Mouse (Mus musculus): ENCODE data around the gene Fhit. TPM values are rescaled to one million over a fixed set of nuclear protein-coding genes. Genes with fewer than 3 reads are reported as not detected.

Gene Fhit
- total and polyA plus RNA-seq, 2 experiments from 2014 or later = 2.5 to 12.5 TPM

- TF ChIP-seq CTCF (IDR thresholded peaks at IDR 0.05; ENCODE audit: low read depth) = no peak
- Histone ChIP-seq H3K4me1 (ENCODE audit: insufficient read depth, low read length) (0 out of 2 replicates have a peak, but pooled peaks cover 3% of the 10 kb centered on the region), H3K36me3 (ENCODE audit: insufficient read depth, low read length) (no peaks in the 10 kb centered on the region), H3K9ac (replicated peaks; ENCODE audit: low read length) (no peak overlapping the region), H3K4me3 (ENCODE audit: low read length) (no peak overlapping the region), H3K9me3 (ENCODE audit: low read length) (no peaks in the 10 kb centered on the region), H3K27ac (no peak overlapping the region), H3K4me2 (ENCODE audit: low read depth, low read length) (no peak overlapping the region), H3K27me3 (ENCODE audit: insufficient read depth, low read length) (no peaks in the 10 kb centered on the region)
- DNase-seq (ENCODE audit: low spot score) = peak; percentile 74
- 19% methylated on average over 5 of the region's 5 CpGs for WGBS
- ATAC-seq = peak; percentile 74
These were observed 1564.3 kb downstream of the Fhit start for GRCm38 (mm10) chr14:9597460-9597977.

DNA sequence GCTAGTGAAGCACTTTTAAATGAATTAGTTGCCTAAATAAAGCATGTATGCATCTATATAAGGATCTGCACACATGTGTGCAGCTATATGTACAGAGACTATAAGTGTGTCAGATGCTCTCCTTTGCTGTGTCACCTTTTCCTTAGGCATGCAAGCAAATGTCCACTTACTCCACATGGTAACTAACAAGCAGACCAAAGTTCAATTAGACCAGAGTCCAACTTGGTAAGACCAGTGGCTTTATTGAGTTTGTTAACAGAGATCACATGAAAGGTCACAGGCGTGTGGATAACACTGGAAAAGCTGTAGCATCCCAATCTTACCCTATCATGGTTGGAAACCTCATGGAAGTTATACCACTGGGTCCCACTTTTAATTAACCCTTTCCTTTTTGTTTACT is 1572.7 kb downstream of the Fhit start:
- H3K4me3 ChIP-seq (ENCODE audit: low read length) = no peak overlapping the region
- no peaks in the 10 kb centered on the region for H3K4me1 ChIP-seq (ENCODE audit: insufficient read depth, low read length)
- no peaks in the 10 kb centered on the region for H3K9me3 ChIP-seq (ENCODE audit: low read length)
- H3K4me2 ChIP-seq (ENCODE audit: low read depth, low read length) = no peak overlapping the region
- ATAC-seq (no peak), DNase-seq (ENCODE audit: low spot score) (no peak)
- H3K36me3 ChIP-seq (ENCODE audit: insufficient read depth, low read length) = no peaks in the 10 kb centered on the region
- no peaks in the 10 kb centered on the region for H3K27me3 ChIP-seq (ENCODE audit: insufficient read depth, low read length)
- H3K9ac ChIP-seq (replicated peaks; ENCODE audit: low read length) = no peak overlapping the region
- WGBS = 94% methylated on average over 1 of the region's 1 CpGs
- TF ChIP-seq CTCF (IDR thresholded peaks at IDR 0.05; ENCODE audit: low read depth) = no peak
- H3K27ac ChIP-seq = no peak overlapping the region

- ATAC-seq (no peak), DNase-seq (ENCODE audit: low spot score) (no peak)
- no peak overlapping the region for H3K4me2 ChIP-seq (ENCODE audit: low read depth, low read length)
- no peak overlapping the region for H3K4me3 ChIP-seq (ENCODE audit: low read length)
- no peaks in the 10 kb centered on the region for H3K36me3 ChIP-seq (ENCODE audit: insufficient read depth, low read length)
- WGBS = 81% methylated on average over 4 of the region's 4 CpGs
- H3K9ac ChIP-seq (replicated peaks; ENCODE audit: low read length) = no peak overlapping the region
- no peaks in the 10 kb centered on the region for H3K9me3 ChIP-seq (ENCODE audit: low read length)
- no peak overlapping the region for H3K27ac ChIP-seq
- no peak for TF ChIP-seq CTCF (IDR thresholded peaks at IDR 0.05; ENCODE audit: low read depth)
- no peaks in the 10 kb centered on the region for H3K27me3 ChIP-seq (ENCODE audit: insufficient read depth, low read length)
- H3K4me1 ChIP-seq (ENCODE audit: insufficient read depth, low read length) = no peaks in the 10 kb centered on the region
These were observed 1573.9 kb downstream of the Fhit start for GRCm38 (mm10) chr14:9587900-9588299.

DNA sequence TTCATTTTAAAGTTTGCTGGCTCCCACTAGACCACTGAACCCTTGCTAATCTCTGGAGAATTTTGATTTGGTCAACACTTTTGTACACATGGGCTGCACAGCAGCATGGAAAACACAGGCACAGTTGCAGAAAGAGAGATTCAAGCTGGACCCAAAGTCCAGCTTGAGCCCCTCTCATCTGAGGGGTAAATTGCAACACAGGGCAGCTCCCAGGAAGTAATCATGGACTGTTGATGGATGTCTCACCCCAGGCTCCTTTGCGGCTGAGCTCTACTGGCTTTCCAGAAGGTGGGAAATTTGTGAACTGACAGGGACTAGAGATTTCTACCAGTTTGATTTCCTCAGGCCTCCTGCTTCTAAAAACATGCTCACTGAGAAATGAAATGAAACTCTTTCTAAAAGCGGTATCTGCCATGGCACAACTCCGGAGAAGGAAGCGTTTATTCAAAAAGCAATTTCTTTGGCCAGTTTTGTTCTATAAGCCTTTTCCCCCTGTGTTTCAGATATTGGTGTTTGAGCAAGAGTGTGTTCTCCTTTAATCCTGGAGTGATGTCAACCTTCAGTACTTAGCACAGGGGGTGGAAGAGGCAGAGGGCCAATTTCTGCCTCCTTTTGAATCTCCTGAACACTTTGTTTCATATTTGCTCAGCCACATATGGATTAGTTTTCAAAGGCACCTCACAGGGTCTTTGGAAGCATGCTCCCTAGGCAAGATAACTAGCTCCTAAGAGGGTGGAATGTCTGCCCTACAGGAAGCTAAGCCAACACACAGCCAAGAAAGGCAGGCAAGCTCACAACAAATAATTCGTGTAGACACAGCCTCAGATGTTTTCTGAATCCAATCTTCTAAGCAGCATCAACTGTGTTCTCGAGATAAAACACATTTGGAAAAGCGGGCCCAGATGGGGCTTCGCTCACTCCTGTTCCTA is 1578.3 kb downstream of the Fhit start:
- Histone ChIP-seq H3K4me2 (ENCODE audit: low read depth, low read length) (no peak overlapping the region), H3K4me3 (ENCODE audit: low read length) (no peak overlapping the region), H3K9ac (replicated peaks; ENCODE audit: low read length) (no peak overlapping the region), H3K9me3 (ENCODE audit: low read length) (no peaks in the 10 kb centered on the region), H3K27ac (no peak overlapping the region), H3K4me1 (ENCODE audit: insufficient read depth, low read length) (no peaks in the 10 kb centered on the region), H3K36me3 (ENCODE audit: insufficient read depth, low read length) (no peaks in the 10 kb centered on the region), H3K27me3 (ENCODE audit: insufficient read depth, low read length) (no peaks in the 10 kb centered on the region)
- ATAC-seq = no peak
- no peak for DNase-seq (ENCODE audit: low spot score)
- WGBS = 78% methylated on average over 8 of the region's 8 CpGs
- no peak for TF ChIP-seq CTCF (IDR thresholded peaks at IDR 0.05; ENCODE audit: low read depth)

DNA sequence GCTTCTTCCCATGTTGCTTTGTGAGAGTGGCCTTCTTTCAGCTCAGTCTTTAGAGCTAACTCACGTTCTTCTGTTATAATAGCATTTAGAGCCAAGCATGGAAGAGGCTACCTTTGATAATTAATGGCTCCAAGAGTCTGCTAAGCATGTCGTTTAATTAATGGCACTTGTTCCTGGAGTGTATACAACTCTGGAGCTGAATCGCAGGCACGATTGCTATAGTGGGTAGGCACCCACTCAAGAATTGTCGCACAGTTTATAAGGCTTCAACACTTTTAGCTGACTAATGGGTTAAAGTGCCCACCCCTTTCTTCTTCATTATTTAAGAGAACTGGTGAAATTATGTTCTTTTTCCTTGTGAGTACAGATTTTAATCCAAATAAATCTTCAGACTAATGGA is 1605.5 kb downstream of the Fhit start:
- H3K36me3 ChIP-seq (ENCODE audit: insufficient read depth, low read length) = no peaks in the 10 kb centered on the region
- no peak overlapping the region for H3K27ac ChIP-seq
- ATAC-seq = no peak
- H3K4me3 ChIP-seq (ENCODE audit: low read length) = no peak overlapping the region
- 60% methylated on average over 5 of the region's 5 CpGs for WGBS
- no peak for DNase-seq (ENCODE audit: low spot score)
- H3K4me2 ChIP-seq (ENCODE audit: low read depth, low read length) = no peak overlapping the region
- H3K9me3 ChIP-seq (ENCODE audit: low read length) = no peaks in the 10 kb centered on the region
- TF ChIP-seq CTCF (IDR thresholded peaks at IDR 0.05; ENCODE audit: low read depth) = no peak
- H3K27me3 ChIP-seq (ENCODE audit: insufficient read depth, low read length) = no peaks in the 10 kb centered on the region
- H3K9ac ChIP-seq (replicated peaks; ENCODE audit: low read length) = no peak overlapping the region
- H3K4me1 ChIP-seq (ENCODE audit: insufficient read depth, low read length) = peaks cover 10% of the 10 kb centered on the region; the same call in 1 of the 2 replicates

DNA sequence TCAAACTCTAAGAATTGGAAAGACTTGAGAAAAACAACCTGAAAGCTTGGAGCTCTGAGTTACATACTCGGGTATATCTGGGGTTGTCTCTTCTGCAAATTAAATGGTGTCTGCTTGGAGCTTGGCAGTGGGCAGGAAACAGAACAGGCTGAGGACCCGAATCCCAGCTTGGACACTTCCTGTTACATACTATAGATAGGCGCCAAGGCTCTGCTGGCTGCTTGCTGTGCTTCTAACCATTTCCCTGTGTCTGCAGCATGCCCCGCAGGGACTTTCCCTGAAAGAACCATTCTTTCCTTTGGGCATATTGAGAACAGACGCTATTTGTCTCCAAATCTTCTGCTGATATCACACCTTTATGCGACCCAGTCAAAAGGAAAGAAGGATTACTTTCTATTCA is 1606.0 kb downstream of the Fhit start:
- WGBS = 56% methylated on average over 6 of the region's 6 CpGs
- H3K4me1 ChIP-seq (ENCODE audit: insufficient read depth, low read length) = peaks cover 10% of the 10 kb centered on the region; the same call in 1 of the 2 replicates
- no peak for ATAC-seq
- H3K9ac ChIP-seq (replicated peaks; ENCODE audit: low read length) = no peak overlapping the region
- 0 out of 2 replicates have a peak overlapping the region, but pooled peaks have one; percentile 9 for H3K27ac ChIP-seq
- no peaks in the 10 kb centered on the region for H3K27me3 ChIP-seq (ENCODE audit: insufficient read depth, low read length)
- DNase-seq (ENCODE audit: low spot score) = no peak
- TF ChIP-seq CTCF (IDR thresholded peaks at IDR 0.05; ENCODE audit: low read depth) = no peak
- no peaks in the 10 kb centered on the region for H3K9me3 ChIP-seq (ENCODE audit: low read length)
- no peak overlapping the region for H3K4me3 ChIP-seq (ENCODE audit: low read length)
- no peak overlapping the region for H3K4me2 ChIP-seq (ENCODE audit: low read depth, low read length)
- H3K36me3 ChIP-seq (ENCODE audit: insufficient read depth, low read length) = no peaks in the 10 kb centered on the region

- H3K27ac ChIP-seq = no peak overlapping the region
- H3K9me3 ChIP-seq (ENCODE audit: low read length) = no peaks in the 10 kb centered on the region
These were observed 1609.7 kb downstream of the Fhit start for GRCm38 (mm10) chr14:9552149-9552548.

More at GRCm38 (mm10) chr14:9552149-9552548, 1609.7 kb downstream of the Fhit start:
- no peak for ATAC-seq
- Histone ChIP-seq H3K4me1 (ENCODE audit: insufficient read depth, low read length) (peaks cover 10% of the 10 kb centered on the region; the same call in 1 of the 2 replicates), H3K36me3 (ENCODE audit: insufficient read depth, low read length) (no peaks in the 10 kb centered on the region), H3K4me3 (ENCODE audit: low read length) (no peak overlapping the region), H3K9ac (replicated peaks; ENCODE audit: low read length) (no peak overlapping the region), H3K4me2 (ENCODE audit: low read depth, low read length) (no peak overlapping the region), H3K27me3 (ENCODE audit: insufficient read depth, low read length) (no peaks in the 10 kb centered on the region)
- TF ChIP-seq CTCF (IDR thresholded peaks at IDR 0.05; ENCODE audit: low read depth) = no peak
- no peak for DNase-seq (ENCODE audit: low spot score)

All from hindbrain, postnatal 0 days (tissue).